Mouse (Mus musculus): ENCODE data around the gene March10.
A peak's percentile ranks its signal among the peaks of the same experiment; 100 is the strongest.

March10 gene

DNA sequence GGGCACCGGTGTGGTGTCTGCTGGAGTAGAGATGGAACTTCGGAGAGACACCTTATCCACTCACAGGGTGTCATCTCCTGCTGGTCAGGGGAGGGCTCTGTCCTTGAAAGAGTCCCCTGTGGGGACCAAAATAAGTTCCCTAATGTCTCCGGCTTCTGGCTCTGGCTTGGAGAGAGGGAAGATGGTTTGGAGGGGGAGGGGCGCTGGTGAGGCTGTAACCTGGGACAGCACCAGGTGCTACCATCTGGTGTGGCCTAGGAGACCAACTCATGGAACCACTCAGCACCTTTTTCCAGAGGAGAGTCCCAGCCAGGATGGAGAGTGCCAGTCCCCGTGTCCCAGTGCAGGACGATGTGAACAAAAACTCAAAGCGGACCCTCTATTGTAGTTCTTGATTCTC, 105.9 kb downstream of the March10 start:
- DNase-seq = no peak

DNA sequence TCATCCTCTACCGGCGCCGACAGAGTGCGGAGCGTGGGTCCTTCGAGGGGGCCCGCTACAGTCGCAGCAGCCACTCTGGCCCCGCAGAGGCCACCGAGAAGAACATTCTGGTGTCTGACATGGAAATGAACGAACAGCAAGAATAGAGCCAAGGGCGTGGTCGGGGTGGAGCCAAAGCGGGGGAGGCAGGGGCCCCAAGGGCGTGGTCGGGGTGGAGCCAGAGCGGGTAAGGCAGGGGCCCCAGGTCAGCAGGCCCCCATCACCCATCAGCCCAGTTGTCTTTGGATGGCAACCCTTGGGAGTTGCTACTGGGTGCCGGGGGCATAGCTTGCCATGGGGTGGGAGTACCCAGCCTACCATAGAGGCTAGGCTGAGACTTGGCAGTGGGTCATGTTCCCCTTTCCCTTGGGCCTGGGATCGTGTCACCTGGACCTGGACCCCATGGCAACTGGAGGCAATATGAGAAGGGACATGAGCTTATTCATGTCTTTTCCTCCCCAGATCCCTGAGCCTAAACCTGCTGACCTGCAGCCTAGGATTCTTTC, 106.7 kb downstream of the March10 start:
- peak; percentile 83 for DNase-seq

DNA sequence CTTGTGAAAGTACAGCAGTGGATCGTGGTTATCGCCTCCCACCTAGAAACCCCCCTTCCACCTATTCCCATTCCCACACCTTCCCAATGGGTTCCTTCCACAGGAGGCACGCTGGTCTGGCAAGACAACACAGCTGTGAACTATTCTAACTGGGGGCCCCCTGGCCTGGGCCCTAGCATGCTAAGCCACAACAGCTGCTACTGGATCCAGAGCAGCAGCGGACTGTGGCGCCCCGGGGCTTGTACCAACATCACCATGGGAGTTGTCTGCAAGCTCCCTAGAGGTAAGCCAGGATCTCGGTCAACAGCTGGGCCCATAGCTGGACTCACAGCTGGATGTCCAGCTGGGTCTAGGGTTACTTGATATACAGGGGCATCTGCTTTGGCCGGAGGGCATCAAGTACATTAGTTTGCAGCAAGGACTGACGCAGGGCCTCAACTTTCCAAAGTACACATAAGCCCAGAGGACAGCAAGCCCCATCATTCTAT, 108.0 kb downstream of the March10 start:
- DNase-seq = no peak

DNA sequence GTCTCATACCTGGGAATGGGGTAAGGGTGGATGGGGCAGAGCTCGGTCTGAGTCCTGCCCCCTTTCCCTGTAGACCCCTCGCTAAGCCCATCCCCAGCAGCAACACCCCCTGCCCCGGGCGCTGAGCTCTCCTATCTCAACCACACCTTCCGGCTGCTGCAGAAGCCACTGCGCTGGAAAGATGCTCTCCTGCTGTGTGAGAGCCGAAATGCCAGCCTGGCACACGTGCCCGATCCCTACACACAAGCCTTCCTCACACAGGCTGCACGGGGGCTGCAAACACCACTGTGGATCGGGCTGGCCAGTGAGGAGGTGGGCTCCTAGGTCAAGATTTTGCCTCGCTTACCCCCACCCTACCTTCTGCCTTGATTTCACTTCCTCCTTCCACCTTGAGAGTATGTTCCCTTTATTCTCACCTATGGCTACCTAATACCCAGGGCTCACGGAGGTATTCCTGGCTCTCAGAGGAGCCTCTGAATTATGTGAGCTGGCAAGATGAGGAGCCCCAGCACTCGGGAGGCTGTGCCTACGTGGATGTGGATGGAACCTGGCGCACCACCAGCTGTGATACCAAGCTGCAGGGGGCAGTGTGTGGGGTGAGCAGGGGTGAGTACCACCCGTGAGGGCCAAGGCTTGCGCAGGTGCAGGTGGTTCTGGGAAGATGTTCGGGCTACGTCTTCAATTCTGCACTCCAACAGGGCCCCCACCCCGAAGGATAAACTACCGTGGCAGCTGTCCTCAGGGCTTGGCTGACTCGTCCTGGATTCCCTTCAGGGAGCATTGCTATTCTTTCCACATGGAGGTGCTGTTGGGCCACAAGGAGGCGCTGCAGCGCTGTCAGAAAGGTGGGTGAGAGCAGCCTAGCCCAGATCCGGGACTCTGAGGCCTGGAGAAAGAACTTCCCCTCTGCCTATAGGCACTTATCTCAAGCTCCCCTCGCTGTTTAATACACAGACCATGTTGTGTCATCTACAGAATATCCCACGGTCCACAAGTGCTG, 109.1 kb downstream of the March10 start:
- peak; percentile 88 for DNase-seq

DNA sequence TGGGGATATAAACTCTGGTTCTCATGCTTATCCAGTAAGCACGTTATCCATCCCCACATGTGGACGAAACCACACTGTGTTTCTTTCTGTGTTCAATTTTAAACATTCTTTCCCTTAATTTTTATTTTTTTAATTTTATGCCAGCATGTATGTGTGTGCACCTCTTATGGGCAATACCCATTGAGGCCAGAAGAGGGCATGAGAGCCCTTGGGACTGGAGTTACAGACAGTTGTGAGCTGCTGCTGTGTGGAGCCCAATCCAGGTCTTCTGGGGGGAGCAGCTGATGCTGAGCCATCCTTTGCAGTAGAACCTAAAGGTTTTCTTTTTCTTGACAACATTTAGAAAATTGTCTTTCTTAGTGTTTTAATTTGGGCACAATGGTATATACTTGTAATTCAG, 111.3 kb downstream of the March10 start:
- DNase-seq = peak; percentile 51

DNA sequence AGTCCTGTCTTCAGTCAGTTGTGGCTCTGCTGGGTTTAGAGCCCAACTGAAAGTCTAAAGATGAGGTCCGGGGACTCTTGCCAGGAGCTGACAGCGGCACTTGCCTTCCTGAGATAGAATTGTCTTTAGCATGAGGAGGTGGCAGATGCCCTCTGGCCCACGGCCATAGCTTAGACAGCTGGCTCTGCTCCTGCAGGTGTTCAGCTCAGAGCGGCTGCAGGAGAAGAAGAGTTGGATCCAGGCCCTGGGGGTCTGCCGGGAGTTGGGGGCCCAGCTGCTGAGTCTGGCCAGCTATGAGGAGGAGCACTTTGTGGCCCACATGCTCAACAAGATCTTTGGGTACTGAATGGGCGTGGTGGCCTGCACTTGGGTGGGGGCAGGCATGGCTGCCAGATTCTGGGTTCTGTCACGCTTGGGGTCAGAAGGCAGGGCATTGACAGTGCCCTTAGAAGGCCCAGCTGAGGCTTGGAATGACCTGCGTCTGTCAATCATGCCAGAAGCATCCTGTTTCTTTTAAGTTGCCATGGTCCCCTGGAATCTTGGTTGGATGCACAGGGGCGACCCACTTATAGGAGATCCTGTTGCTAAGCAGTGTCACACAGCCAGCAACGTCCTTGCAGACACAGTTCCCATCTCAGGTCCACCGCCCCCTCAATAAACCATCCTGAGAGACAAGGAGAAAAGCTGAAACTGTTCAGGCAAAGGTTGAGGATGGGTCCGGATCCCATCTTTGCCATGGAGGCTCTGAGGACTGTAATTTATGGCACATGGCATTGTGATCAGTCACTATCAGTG, 117.7 kb downstream of the March10 start:
- DNase-seq = no peak

DNA sequence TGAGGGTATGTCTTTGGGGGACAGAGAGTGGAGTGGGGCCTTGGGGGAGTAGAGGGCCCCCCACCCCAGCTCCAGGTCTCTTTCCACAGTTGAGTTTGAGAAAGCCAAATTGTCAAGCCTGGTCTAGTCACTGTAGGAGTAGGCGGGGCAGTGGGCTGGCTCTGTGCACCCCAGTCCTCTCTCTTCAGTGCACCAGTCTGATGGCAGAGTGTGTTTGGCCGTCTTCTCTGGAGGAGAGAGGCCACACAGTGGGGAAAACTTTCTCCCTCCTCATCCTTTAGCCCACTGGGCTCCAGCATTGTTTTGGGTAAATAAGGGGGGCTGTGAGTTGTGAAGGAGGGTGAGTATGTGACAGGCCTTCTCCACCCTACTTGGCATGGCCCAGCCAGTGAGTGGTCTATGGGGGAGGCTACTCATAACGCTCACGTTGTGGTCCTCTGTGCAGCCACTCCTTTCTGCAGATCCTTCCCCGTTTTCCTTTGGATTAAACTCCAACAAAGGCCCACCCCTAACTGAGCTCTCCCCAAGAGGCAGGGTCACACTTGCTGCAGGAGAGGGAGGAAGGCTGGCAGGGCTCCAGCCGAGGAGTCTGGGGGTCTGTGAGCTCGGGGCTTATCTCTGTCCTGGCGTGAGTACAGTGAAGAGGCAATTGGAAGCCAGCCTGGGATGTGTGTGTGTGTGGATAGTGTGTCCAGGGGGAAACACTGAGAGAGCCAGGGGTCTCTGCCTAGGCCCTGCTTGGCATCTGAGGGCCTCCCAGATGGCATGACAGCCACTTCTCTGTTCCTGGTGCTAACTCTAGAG, 122.5 kb downstream of the March10 start:
- DNase-seq = peak; percentile 43

DNA sequence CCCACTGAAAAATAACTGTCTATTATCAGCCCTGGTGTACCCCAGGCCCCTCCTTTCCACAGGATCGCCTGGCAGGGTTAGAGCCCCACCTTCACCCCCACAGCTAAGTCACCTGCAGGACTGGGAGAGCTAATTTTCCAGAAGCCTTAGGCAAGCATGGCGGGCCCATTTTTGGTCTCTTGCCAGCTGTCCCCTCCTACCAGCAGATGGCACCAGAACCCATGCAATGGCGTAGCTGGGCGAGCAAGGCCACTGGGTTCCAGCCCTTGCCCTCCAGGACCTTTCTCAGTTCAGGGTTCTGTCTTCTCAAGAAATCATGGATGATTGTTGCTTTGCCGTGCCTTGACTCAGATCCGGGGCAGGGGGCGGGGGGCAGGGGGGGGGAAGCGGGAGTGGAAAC, 124.1 kb downstream of the March10 start:
- peak; percentile 52 for DNase-seq

DNA sequence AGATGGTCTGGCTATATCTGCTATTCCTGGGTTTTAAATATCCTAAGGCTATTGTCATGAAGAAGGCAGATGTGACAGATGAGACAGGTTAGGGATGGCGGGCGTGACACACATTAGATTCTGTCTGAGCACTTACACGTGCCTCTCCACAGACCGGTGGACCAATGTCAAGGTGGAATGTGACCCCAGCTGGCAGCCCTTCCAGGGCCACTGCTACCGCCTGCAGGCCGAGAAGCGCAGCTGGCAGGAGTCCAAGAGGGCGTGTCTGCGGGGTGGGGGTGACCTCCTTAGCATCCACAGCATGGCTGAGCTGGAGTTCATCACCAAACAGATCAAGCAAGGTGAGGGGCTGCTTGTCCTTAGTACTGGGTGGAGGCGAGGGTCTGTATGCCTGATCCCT, 124.8 kb downstream of the March10 start:
- DNase-seq = peak; percentile 45

DNA sequence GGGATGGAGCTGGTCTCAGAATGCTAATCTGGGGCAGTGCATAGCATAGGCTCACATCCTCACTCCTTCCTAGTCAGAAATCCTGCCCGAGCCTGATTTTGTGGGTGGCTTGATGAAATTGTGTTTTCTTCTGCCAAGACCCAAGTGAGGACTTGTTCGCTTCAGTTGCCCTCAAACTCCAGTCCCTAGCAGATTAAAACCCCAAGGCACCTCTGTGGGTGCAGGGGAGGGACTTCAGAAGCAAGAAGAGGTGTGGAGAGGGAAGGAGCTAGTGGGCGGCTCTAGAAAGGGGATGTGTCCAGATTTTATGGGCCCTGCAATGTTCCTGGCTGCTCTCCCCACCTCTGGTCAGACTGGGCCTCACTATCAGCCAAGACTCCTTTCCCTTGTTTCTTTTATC, 125.4 kb downstream of the March10 start:
- no peak for DNase-seq

DNA sequence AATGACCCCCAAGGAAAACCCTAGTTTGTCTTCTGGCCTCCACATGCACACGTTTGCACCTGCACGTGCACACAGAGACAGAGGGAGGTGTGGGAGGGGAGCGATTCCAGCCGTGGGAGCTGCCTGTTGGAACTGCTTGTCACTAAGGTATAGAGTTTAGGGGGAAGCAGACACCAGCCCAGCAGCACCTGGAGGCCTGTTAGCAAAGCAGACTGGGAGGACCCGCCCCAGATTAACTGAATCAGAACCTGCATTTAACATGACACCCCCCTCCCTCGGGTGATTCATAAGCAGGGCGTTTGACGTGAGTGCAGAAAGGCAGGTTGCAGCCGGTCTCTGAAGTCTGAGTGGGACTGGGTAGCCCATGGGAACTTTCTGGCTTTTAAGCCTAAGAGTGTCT, 126.6 kb downstream of the March10 start:
- DNase-seq = no peak

DNA sequence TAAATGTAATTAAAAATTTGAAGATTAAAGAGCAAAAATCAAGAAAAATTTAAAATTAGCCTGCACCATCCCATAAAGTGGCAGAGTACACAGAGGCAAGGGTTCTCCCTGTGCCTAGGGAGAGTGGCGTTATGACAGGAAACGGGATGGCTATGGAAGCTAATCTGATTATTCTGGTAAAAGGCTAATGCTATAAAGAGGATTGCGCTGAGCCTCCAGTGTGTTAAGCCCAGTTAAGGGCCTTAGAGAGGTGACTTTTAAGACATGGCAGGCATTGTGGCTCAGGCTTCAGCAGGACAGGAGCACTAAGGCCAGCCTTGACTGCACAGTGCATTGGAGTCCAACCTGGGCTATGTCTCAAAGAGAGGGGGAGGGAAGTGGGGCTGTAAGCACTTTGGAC, 129.4 kb downstream of the March10 start:
- no peak for DNase-seq

DNA sequence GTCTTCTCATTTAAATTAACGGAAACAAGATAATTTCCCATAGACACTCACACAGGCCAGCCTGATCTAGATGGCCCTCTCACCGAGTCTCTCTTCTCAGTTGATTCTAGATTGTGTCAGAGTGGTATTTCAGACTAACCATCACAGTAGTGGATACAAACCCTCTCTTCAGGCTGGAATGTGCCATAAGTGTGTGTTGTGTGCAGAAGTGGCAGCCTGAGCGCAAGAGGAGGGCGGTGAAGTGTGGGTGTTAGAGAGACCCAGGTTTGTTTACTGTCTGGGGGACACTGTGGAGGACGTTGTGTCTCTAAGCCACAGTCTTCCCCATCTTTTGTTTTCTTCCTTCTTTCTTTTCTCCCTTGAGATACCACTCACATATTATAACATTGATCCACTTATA, 133.0 kb downstream of the March10 start:
- DNase-seq = no peak

DNA sequence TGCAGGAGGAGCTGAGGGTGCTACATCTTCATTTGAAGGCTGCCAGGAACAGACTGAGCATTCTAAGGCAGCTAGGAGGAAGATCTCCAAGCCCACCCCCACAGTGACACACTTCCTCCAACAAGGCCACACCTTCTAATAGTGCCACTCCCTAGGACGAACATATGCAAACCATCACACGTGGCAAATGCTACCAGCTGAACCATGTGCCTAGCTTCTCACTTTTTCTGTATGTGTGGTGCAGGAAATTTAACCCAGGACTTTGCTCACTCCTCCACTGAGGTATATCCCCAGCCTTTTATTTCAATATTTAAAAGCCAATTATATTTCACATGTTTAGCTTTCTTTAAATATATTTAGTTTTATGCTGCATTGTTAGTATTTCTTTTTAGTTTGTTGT, 135.4 kb downstream of the March10 start:
- DNase-seq = no peak

DNA sequence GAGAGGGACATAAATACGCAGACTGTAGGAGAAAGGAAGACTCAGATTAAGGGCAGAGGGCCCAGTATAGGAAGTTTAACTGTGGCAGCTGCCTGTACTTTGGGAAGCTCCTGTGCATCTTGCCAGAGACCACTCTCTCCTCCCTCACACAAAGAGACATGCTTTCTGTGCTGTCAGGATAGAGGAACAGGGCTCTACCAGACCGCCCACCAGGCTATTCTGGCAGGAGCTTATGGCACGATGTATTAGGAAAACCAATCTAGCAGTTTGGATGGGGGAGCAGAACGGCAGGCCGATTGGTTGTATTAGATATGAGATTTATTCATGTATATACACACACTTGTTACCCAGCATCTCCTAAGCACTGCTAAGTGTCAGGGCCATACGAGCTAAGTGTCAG, 138.8 kb downstream of the March10 start:
- DNase-seq = no peak

DNA sequence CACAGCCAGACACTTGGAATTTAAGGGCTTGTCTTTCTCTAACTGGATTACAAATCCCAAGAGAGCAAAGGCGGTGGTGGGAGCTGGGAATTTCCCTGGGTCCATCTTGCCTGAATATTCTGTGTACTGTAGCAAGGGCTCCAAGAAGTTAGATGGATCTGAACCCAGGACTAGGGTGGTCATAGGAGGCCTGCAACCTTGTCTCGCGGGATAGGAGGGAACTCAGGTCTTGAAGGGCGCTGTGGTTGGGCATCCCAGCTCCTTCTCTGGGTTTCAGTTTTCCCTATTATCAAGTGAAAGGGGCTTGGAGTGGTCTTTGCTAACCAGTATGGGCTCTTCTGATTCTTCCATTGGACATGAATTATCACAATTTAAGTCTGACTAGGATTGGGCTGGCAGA, 140.4 kb downstream of the March10 start:
- DNase-seq = no peak

DNA sequence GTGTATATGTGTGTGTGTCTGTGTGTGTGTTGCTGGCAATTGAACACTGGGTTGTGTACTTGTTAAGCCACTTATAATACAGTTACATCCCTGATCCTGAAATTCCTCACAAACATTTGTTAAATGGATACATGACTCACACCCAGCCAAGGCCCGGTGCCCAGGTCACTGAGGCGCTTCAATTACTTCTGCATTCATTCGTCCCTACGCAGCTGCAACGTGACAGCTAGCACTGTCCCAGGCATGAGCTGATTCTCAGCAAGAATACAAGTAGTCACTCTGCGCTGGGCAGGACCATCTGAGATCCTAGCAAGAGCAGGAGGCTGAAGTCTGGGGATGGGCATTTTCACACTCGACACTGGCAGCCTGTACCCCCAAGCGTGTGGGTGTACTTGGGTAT, 141.2 kb downstream of the March10 start:
- DNase-seq = no peak

DNA sequence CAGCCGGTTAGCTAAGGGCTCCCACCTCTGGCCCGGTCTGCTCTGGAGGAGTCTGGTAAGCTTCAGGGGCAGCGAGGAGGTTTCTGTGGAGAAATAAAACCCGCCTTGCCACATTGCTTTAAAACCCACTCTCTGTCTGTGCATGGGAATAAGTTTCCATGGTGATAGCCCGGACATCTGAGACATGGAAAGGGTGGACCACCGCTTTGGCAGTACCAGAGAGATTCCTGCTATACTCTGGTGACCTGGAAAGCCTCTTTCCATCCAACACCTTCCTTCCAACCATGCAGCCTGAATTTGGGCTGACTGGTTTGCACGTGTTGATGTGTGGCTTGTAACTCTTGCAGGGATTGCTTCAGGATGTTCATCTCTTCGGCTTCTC, 142.9 kb downstream of the March10 start:
- no peak for DNase-seq

DNA sequence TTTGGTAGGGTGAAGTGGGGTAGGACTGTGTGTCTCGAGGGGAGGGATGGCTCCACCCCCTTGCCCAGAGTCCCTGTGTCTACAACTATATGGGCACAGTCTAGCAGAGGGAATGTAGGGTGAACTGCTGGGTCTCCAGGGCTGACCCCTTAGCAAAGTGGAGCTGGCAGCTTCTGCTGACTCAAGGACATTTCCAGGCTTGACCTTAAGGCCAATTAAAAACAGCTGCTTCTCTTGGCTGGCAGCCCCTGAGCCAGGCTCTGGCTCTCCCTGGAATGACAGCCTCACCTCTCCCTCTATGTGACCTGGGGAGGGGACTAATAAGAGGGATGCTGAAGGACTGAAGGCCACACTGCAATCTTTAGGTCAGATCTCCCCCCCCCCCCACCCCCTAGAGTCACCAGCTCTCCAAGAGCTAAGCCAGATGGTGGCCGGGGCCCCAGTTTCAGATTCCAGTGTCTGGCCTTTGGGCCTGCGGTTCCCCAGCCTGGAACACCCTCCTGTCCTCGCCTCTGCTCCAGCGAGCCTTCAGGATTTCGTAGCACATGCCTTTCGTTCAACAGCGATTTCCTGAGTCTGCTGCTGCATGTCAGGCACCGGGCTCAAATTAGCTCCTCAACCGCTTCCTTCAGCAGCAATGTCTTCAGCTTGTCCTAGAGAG, 143.4 kb downstream of the March10 start:
- DNase-seq = no peak

DNA sequence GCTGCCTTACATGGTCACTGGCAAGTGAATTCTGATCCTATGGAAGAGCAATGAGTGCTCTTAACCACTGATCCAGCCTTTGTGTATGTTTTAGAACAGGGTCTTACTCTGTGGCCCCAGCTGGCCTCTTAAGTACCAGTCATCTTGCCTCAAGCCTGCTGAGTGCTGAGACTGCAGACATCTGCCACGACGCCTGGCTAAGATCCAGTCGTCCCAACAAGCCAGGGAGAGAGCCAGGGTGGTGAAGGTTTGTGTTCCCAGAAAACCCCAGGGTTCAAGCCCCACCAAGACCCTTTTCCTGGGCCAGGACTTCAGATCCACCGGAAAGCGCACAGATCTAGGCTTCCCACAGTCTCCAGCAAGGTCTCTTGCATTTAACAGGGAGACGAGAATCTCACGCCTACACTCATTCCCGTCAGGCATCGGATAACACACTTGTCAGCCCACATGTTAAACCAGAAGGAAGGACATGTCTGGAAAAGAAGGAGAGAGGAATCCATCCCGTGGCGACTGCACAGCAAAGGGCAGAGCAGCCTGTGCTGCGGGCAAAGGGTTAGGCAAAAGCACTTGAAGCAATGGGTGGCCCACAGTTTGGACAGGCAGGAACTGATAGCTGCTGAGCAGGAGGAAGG, 144.1 kb downstream of the March10 start:
- no peak for DNase-seq

DNA sequence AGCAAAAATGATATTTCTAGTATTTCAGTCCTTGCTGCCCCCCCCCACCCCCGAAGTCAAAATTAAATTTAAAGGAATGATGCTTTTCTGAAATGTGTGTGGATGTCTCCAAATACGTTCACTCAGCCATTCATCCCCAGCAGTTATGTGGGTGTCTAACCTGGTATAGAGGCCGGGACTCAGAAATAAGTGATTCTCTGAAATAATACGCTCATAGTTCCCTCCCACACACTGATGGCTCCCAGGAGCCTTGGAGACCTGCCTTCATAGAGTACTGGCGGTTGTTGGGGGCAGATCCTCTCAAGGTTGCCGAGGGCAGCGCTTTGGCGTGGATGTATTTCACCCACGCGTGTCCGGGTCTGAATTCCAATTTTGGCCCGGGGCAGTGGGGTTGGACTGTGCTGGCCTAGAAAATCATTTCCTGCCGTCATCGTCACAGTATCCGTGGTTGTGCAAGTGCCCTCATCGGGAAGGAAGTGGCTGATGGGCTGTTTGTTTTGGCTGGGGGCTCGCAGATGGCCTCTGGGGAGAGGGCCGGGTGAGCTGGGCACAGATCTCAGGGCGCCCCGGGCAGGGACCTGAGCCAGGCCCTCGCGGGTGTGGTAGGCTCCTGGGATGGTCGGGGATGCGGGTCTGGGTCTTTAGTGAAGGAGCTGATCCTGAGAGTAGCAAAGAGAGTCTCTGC, 145.1 kb downstream of the March10 start:
- no peak for DNase-seq
